Mouse (Mus musculus) brain, adult 2 months (tissue): ENCODE measurements at regions not wholly inside any gene's neighbourhood (a gene's known extent, or its start where the extent isn't known, plus 50 kb on each side); places are given as distances from the start of the nearest gene placed in this dataset.

Source experiments
- DNase-seq: peaks from one replicate; pipeline ENCODE4 v3.0.0; 2011; ENCODE audit warnings: low read depth, low spot score

DNA sequence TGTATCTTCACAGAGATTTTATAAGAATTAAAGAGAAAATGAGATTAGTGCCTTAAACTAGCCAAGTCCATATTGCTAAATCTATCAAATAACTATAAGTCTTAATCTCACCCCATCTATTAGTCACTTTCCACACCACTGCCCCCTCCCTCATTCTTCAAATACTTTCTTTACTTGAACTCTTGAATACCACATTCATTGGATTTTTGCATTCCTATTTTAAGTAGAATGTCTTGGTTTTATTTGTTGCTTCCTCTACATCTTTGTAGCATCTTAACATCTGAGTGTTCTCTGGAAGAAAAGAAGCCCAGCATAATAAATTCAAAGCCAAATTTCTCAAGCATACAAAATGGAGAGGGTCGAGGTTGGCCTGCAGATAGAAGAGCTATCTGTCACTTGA, 200.9 kb upstream of the Thbs1 start:
- DNase-seq, result no peak

DNA sequence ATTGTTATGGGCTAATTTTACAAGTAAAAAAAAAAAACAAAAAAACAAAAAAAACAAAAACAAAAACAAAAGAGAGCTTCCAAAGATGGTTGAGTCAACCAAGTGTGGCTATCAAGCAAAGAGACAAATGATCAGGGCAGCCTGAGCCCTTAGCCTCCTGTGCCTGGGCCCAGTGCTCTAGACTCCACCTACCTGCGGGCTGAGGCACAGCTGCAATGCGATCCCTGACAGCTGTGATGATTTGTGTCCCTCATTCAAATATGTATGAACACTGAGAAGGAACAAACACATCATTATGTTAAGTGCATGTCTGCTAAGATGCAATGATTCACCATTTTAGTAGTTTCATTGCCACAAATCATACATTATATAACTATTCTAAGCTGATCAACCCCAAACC, 199.0 kb upstream of the Thbs1 start:
- DNase-seq, result no peak

DNA sequence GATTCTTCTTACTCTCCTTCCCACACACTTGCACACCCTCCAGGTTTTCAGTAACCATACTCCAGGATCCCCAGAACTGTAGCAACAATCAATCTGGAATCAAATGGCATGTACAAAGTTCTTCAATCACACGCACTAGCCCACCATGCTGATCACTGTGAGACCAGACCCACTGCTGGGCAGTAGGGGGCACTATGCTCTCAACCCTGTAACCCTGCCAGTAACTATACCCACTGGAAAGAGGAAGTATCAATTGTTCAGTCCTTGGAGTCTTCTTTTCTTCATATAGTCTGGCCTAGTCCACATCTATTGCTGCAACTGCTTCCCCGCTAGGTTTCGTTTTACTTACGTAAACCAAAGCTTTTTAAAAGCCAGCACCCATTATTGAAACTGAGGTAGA, 197.8 kb upstream of the Thbs1 start:
- DNase-seq, result peak; percentile 4

DNA sequence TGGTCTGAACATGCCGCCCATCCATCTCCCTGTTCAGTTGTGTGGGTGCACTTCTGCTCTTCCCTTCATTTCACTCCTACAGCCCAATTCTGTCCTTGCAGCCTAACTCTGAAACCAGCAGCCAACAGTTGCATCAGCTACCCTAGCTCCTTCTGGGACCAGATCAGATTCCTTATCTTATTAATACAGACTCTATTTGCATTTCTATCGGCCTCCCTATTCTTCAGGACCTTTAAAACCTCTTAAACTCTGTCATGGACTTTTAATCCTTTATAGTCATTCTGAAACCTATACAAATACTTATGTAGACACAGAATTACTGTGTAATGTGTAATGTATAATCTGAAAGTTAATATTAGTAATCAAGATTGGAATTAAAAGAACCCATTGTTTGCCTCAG, 195.9 kb upstream of the Thbs1 start:
- DNase-seq, result no peak

DNA sequence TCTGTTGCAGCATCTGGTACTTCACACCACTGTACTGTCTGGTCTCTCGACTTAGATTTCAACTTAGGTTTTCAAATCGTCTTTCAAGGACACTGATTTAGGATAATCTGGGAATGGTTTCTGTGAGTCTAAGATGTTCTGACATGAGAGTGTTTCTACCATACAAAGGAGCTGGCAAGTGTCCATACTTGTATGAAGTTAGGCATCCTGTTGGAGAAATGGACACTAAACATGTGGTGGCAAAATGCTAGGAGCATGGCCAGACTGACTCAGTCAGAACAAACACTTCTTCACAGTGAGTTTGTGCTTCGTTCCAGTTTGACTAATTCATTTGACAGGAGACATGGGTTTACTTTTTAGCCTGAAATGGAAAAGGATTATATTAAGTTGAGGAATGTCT, 194.5 kb upstream of the Thbs1 start:
- DNase-seq, result no peak

DNA sequence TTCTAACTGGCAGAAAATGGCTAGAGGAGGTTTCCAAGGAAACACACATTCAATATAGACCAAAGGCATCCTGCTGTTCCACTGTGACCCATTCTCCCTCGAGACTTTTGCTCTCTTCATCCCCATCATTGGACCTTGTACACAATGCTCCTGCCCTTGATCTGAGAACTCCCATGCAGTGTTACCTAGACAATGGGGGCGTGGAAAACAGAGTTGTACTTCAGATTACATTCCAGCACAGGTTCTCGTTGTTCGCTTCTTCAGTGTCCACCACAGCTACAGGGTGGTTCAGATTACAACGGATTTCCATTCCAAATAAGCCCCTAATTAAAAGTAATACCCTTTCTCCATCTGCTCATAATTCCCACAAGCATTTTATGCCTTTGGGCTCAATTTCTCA, 186.8 kb upstream of the Thbs1 start:
- DNase-seq, result no peak

DNA sequence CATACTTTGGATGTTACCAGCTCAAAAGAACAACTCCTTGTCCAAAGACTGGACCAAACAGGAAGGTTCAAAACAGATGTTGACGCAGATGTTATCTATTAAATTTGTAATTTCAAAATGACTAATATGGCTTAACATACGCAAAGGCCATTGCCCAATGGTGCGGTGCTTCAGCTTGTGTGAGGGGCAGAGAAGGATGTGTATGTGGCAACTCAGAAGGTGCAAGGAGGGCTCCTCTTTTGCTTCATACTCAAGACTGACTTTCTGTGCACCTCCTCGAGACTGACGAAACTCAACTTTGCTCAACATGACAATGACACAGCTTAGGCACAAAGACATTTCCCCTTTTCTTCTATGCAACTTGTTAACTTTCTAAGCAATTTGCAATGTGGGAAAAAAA, 186.3 kb upstream of the Thbs1 start:
- DNase-seq, result no peak

DNA sequence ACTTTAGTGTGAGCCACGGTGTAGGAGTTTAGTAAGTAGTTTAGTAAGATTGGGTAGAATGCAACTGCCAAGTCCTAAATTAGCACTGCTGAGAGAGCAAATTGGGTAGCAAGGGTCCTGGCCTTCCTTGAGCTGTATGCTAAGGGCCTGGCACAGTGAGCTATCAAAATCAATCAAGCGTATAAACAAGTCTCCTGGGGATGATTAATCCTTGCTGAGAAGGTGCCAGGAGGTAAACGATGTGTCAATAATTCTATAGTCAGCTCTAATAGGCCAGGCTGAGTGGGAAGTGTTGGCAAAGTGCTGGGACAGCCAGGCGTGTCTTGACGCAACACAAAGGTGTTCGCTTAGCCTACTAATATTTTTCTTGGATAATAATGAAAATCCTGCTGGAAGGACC, 183.6 kb upstream of the Thbs1 start:
- DNase-seq, result no peak

DNA sequence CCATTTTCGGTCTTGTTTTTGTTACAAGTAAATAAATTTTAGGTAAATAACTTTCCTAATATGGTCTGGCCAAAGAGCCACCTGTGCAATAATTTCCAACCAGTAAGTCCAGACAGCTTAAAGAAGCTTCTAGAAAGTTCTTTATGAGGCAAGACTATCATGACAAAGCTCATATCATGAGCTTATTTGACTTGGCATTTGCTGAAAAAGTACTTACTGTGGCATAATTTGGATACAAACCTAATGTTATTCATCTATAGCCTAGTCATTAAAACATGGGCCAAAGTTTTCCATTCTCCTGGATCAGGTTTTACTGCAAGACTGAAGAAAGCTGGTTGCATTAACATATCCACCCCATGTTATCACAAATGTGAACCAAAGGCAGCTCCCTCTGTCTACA, 182.1 kb upstream of the Thbs1 start:
- DNase-seq, result no peak

DNA sequence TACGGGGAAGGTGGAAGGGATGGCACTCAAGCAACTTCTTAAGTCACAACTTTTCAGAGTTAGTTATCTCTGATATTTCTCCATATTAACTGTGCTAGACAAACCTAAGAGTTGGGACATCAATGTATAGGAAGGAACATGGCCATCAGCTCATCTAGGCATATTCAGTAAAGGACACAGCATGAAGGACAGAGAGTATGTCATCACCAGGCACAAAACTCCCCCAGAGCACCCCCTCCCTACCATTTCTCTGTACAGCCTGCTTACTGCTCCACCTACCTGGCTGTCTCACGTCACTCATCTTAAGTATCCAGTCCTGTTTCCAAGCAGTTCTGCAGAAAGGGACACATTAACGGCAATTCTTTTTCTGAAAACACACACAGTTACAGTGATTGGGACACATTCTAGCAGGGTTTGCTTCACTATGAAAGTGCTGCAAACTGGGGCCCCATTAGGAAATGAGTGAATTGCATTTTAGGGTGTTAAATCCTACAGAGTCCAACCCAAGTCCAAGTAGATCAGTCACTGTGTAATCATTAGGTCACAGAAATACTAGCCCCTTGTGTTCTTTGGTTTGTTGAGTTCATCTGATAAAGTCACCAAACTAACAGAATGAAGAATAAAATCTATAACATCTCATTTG, 180.7 kb upstream of the Thbs1 start:
- no peak for DNase-seq

DNA sequence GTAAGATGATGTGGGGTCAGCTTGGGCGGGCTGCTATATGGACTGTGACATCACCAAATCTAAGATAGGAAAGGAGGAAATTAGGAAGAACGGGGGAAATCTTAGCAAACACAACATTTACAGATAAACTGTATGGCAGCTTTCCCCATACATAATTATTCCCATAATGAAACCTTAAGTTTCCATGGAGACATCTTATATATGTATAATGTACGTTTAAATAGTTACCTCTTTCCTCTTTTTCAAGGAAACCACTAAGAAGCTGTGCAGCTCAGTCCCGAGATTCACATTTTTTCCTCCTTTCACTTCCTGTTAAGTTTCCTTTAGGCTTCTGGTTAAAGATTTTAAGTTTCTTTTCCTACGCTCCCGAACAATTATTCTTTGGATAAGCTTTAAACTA, 175.1 kb upstream of the Thbs1 start:
- no peak for DNase-seq

DNA sequence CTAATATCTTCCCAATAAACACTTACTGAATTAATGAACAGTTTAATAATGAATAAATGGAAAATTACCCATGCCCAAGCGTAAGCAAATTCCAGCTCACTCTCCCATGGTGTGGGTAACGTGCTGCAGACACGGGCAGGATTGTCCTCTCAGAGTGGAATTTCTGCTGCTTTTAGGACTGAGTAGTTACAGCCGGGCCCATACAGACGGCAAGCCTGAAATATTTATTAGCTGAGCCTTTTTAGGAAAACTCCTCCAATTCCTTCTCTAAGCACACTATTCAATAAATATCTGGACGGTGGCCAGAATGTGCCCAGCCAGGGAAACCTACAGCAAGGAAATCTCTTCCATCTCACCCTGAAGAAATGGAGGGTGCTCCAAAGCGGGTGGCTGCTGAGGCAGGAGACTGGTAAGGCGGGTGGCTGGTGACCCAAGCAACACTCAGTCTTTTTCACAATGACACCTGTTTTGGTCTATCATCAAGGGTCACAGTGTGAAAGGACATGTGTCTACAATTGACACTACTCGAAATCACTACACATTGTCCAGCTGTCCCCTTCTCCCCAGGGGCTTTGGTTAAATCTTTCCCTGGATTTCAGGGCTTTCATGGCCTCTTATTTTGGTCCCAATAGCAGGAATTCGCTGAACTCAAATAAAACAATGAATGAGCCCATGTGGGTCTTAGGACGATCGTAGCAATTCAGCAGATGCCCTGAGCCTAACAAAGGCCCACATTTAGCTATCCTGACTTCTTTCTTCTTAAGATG, 173.2 kb upstream of the Thbs1 start:
- no peak for DNase-seq

DNA sequence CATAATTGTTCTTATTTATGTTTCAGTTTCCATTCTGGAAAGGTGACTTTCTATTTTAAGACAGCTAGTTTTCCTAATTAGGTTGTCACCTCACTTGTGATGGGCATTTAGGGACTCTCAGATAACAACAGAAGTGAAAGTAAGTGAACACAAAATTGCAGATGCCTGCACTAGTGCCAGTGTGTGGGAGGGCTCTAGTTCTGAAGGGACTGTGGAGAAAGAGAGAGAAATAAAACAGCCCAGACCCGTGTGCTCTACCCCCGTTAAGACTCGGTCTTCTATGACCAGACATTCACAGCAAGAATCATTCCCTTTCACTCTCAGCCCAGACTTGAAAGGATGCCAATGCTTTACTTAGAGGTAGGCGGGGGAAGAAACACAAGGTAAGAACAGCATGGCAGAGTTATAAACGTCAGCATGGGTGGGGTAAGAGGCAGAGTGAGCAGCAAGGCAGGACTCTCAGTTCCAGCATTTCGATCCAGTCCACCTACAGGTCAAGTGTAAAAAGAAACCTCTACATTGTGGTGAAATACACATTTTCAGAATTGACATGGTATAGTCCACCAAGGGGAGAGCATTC, 170.1 kb upstream of the Thbs1 start:
- DNase-seq, result peak; percentile 46

DNA sequence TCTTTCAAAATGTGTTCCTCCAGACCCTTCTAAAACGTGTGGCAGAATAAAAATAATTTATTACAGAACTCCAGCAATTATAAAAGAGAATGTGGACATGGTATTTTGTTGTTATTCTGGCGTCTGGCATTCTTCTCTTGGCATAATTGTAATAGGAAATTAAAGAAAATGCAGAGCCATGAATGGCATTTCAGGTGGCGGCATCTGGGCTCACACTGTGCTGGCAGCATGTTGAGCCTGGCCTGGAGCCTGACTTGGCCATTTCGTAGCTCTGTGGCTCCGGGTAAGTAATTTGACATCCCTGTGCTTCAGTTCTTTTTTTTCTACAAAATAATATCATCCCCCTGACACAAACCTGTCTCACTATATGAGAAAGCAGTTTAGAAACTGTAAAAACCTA, 168.0 kb upstream of the Thbs1 start:
- peak; percentile 15 for DNase-seq

DNA sequence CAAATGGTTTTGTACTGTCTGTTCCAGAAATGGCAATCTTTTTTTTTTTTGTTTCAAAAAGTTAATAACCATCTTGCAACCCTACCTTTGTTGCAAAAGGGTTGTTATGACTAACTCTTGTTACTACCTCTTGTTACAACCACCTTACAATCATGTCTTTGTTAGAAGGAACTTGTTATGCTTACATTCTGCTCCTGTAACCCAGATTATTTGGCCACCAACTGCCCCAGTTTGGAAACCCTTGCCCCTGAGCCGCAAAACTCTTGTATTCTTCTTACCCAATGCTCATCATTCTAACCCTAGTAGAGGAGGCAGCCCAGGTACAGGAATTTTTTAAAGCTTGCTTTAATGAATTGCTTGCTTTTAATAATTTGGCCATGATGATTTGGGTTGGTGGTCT, 167.4 kb upstream of the Thbs1 start:
- no peak for DNase-seq

DNA sequence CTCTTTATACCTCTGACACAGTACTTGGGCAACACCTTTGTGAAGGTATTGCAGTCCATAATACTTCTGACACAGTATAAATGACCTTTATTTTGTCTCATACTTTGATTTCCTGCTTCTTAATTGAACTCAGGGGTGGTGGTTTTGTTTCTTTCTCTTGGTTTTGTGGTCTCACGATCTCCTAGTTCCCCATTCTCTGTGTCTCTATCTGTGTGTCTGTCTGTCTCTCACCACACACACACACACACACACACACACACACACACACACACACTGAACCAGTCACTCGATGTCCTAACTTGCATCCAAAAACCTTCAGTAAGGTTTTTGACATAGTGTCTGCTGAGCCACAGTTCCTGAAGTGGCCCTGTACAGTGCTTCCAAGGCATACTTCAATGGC, 166.7 kb upstream of the Thbs1 start:
- no peak for DNase-seq

DNA sequence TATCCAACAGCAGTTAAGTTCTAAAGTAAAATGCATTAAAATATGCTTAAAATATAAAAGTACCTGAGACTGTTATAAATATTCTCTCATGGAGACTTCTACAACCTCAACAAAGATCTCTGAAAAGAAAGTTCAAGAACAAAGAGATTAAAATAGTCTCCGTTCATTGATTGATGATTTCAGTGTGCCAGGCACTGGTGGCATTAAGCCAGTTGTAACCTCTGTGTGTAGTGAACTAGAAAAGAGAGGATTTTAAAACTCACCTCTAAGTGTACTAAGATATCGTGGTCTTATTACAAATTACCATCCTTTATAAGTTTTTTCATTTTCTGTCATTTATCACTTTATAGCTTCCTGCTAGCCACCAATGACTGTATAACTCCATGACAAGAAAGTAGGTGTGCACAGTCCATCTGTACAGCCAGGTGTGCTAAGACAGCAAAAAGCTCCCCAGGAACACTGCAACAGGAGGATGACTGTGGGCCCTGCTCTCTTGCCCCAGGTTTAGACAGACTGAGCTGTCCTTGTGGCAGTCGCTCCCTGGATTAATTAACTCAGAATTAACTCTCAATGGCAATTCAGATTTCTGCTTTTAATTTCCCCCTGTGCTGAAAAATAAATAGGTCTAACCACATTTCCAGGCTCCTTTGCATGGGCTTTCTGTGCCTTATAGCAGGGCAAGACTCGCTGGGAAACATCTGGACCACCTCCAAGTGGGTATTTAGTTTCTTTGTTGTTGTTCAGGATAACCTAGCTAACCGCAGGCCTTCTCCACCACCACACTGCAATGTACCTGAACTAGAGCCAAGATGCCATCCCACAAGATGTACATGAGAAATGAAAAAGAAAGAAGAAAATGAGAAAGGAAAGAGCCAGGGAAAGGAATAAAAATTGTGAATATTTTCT, 161.0 kb upstream of the Thbs1 start:
- peak; percentile 12 for DNase-seq

DNA sequence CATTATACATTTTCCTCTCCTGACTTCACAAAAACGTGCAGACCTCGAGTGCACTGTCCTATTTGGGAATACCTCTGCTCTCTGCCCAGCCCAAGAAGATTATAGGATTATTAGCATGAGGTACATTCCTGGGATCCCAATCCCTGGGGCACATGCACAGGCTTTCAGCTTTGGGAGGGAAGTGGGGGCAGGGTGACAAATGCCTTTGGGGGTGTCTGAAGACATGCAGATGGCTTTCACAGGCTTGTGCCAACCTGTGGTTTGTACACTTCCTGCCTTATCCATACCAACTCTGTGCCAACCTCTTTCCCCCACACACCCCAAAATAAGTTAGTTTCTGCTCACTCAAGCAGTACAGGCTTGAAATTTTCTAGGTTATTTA, 160.3 kb upstream of the Thbs1 start:
- peak; percentile 46 for DNase-seq

DNA sequence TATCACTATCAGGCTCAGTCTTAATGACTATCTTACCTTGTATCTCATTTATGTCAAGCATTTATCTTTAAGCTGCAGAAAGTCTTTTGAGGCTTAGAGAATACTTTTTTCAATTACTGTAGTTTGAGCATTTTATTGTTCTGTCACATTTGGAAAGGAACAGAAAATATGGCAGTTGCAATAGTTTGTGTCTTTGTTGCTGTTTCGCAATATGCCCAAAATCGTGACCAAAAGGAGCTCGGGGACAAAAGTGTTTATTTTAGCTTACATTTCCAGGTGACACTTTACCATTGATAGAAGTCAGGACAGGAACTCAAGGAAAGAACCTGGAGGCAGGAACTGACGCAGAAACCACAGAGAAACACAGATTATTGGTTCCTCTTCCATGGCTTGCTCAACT, 152.9 kb upstream of the Thbs1 start:
- DNase-seq, result no peak

DNA sequence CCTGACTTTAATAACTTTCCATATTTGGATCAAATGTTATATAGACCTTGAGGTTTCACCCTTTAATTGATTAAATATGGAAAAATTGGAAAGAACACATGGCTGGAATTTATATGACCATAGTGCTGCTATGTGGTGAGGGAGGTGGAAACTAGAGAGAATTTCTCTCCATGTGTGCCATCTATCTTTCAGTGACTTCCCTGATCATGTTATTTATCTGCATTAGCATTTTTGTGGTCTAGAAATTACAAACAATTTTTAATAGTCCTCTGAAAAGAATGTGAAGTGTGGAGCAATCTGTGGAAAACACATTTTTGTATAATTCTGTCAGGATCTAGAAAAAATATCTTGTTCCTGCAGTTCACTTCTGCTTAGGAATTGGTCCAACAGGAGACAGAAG, 152.2 kb upstream of the Thbs1 start:
- peak; percentile 14 for DNase-seq

DNA sequence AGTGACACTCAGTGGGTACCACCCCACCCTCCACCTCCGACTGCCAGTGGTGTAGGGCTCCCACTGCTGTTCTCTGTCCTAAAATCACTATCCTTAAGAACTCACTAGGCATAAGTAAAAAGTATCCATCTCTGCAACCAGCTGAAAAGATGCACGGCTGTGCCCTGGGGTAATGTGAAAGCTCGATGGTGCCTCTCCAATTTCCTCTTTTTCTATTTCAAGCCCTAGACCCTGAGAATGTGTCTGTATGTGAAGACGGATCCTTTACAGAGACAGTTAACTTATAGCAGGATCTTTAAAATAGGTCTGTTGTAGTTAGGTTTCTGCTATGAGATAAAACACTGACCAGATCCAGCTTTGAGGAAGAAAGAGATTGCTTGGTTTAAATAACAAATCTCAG, 149.1 kb upstream of the Thbs1 start:
- no peak for DNase-seq

DNA sequence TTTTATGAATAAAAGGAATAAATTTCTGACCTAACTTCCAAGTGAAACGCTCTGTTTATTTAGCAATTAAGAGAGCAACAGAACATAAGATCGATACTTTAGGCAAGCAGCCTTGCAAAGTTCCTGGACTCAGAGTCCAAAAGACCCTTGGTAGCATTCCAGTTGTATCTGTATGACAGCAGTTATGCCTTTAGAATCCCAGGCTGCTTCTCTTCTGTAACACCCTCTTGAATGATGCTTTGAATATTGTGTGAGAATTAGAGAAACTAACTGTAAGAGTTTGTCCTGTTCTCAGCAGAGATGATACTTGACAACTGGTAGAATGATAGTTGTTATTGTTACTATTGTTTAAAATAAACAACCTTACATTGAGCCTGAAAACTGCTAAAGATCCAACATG, 148.2 kb upstream of the Thbs1 start:
- no peak for DNase-seq
